Mouse (Mus musculus) adrenal gland, adult 2 months (tissue): ENCODE results near the gene Dcaf6. TPM values are rescaled to one million over a fixed set of nuclear protein-coding genes. Genes with fewer than 3 reads are reported as not detected.
"Not testable (repeated sequence)": the region's sequence is repeated elsewhere in the genome, so short reads cannot be mapped to it uniquely, and the experiment has no call there.

ENCODE experiments used
- DNase-seq: peaks from one replicate; pipeline ENCODE4 v3.0.0; 2021
- polyA plus RNA-seq: library from polyadenylated mRNA; depleted of rRNA; stranded (reverse); fragments of >200 nt; gene quantifications from 2 replicates; pipeline ENCODE4 v1.2.3, GENCODE M21; 2012
- total RNA-seq, 2 experiments: library from RNA; stranded (reverse); gene quantifications; 2 replicates each; pipeline ENCODE4 v1.2.3; 2021

Gene Dcaf6
- total and polyA plus RNA-seq, 3 experiments, result 27.9 to 34.3 (median 31.7) TPM

- DNase-seq, result no peak
These were observed 34.0 kb downstream of the Dcaf6 start for GRCm38 (mm10) chr1:165426254-165426653.

DNA sequence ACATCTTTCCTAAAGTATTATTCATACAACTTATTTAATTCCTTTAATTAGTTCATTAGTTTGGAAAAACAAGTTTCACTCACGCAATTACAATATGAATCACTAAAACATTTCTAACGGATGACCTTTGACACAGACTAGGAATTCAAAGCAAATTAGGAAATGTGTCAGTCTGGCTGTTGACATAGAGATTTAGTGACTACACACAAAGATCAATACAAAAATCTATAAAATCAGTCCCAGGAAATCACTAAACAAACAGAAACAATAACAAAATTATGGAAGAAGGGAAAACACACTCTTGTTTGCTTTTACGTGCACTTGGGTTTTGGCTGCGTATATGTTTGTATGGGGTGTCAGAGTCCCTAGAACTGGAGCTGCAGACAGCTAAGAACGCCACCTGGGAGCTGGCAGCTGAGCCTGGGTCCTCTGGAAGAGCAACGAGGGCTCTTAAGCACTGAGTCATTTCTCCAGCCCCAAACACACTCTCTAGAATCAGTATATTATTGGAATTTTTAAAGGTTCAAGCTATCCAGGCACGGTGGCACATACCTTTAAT, 38.8 kb downstream of the Dcaf6 start:
- DNase-seq, result no peak

GRCm38 (mm10) chr1:165396401-165396805, 63.9 kb downstream of the Dcaf6 start:
- no peak for DNase-seq

DNA sequence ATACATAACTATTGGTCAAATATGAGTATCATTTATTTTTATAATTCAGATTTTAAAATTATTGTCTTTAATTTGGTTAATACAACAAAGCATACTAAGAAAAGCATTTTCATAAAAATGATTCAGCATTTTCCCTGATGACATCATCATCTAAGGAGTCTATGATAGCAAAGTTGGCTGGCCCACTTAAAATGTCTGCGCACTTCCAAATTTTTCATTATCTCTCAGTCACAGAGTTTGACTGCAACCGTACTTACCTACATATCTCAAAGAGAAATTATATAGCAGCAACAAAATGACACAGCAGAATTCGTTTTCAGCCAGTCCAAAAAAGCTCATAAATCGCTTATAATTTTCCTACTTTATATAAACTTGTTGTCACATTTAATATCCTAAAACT, 64.3 kb downstream of the Dcaf6 start:
- no peak for DNase-seq

DNA sequence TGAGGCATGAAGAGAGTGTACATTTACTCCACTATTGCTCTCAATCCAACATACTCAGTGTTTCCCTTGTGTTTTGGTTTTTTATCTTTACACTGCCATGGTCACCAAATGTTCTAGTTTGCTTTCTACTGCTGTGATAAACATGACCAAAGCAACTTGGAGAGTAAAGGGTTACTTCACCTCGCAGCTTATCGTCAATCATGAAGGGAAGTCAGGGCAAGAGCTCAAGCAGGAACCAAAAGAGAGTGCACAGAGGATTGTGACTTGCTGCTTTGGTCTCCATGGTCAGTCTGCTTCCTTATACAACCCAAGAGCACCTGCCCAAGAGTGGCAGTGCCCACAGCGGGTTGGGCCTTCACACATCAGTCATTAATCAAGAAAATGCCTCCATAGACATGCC, 65.4 kb downstream of the Dcaf6 start:
- DNase-seq, result no peak

DNA sequence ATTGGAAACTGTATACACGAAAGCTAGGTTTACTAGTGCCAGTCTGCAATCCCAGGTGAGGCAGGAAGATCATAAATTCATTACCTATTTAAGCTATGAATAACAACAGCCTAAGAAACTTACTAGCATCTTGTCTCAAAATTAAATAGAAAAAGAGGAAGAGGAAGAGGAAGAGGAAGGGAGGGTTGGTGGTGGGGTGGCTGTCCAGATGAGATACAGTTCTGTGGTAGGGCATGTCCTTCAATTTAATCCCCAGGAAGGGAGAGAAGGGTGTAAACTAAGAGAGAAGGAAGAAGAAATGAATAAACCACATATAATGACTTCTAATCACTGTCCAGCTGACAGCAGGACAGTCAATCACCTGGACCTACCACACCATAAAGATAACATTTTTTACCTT, 67.2 kb downstream of the Dcaf6 start:
- DNase-seq, result no peak

- peak; percentile 36 for DNase-seq
These were observed 71.6 kb downstream of the Dcaf6 start for GRCm38 (mm10) chr1:165388716-165389115.

DNA sequence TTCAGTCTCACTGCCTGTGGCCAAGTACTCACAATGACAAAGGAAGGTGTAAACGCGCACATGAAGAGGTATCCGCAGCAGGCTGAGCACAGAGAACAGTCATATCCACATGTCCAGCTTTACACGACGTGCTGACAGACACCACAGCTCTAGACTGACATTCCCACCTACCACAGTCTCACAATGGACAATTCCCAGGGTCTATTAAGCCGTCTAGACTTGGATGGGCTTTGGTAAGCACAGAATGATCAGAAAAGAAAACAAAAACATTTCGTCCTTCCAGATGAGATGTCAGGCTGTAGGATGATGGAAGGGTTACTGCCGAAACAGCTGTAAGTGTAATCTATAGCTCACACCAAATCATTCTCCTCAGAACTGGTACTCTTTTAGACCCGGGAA, 73.8 kb downstream of the Dcaf6 start:
- no peak for DNase-seq

- no peak for DNase-seq
These were observed 74.3 kb downstream of the Dcaf6 start for GRCm38 (mm10) chr1:165385810-165386524.

GRCm38 (mm10) chr1:165373839-165374238, 86.4 kb downstream of the Dcaf6 start:
- DNase-seq, result no peak

- no peak for DNase-seq
These were observed 89.3 kb downstream of the Dcaf6 start for GRCm38 (mm10) chr1:165370990-165371389.

DNA sequence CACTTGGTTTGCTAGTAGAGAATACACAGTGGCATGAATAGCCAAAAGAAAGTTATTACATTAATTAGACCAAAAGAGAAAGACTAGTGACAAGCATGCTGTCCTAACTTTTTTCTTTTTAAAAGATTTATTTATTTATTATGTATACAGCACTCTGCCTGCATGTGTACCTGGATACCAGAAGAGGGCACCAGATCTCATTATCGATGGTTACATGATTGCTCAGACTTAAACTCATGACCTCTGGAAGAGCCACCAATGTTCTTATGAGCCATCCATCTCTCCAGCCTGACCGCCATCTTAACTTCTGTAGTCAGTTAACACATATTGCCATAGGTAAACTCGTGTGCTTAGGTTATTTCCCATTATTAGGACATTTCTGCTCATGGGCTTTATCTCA, 95.2 kb downstream of the Dcaf6 start:
- DNase-seq, result no peak

GRCm38 (mm10) chr1:165363271-165363670, 97.0 kb downstream of the Dcaf6 start:
- no peak for DNase-seq

DNA sequence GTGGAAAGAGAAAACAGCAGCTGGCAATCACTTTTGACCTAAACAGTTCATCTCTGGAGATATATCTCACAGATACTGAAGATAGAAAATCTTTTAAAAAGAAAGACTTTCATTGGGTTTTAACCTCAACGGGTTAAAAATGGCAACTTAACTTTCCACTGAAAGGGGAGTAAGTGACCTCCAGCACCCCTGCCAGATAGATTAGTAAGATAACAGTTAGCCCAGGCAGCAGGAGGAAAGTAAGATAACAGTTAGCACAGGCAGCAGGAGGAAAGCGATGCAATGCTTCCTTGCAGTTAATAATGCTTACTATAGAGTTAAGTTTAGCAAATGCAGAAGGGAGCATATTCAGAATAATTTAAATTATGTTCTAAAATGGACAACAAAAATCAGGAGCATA, 103.9 kb downstream of the Dcaf6 start:
- DNase-seq, result no peak

GRCm38 (mm10) chr1:165348627-165349026, 111.6 kb downstream of the Dcaf6 start:
- DNase-seq, result no peak

GRCm38 (mm10) chr1:165344453-165344852, 115.8 kb downstream of the Dcaf6 start:
- DNase-seq, result peak; percentile 39

- DNase-seq, result no peak
These were observed 118.1 kb downstream of the Dcaf6 start for GRCm38 (mm10) chr1:165342126-165342525.

DNA sequence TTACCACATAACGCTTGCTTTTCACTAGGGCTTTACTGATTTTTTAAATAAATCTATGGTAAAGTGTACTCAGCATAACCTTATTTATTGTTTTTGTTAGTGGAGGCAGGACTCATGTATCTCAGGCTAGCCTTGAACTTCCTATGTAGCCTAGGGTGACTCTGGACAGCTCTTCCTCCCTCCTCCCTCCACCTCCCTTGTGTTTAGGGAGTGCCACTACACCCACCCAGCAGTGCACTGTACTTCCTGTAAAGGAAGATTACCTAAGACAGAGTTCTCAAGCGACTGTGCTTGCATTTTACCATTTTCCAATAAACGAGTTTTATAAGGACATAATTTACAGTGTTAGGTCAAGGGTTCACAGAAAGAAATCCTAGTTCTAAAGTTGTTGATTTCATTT, 127.5 kb downstream of the Dcaf6 start:
- no peak for DNase-seq

- DNase-seq, result no peak
These were observed 129.4 kb downstream of the Dcaf6 start for GRCm38 (mm10) chr1:165330859-165331258.

GRCm38 (mm10) chr1:165328384-165329289, 131.6 kb downstream of the Dcaf6 start:
- DNase-seq, result not testable (repeated sequence)

DNA sequence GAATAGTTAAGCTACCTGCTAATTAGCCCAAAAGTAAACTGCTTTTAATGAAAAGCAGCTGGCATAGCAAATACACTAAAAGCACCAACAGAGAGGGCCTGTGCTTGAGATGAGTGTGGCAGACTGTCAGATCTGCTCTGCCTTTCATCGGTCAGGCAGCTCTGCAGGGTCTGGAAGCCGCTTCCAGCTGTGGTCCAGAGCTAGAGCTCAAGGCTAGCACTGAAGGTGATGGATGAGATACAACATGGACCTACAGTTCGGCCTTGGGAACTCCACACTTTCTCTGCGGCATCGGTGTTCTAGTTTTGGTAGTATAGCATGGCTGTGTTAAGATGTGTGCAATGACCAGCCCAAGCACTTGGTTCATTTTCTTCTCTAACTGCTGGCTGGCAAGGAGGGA, 132.4 kb downstream of the Dcaf6 start:
- peak; percentile 48 for DNase-seq

GRCm38 (mm10) chr1:165327370-165327769, 132.9 kb downstream of the Dcaf6 start:
- DNase-seq, result no peak

GRCm38 (mm10) chr1:165322934-165323333, 137.3 kb downstream of the Dcaf6 start:
- DNase-seq, result no peak
